Mouse (Mus musculus): ENCODE results near the gene Fam168a. TPM values are rescaled to one million over a fixed set of nuclear protein-coding genes. Genes with fewer than 3 reads are reported as not detected.
"Not testable (repeated sequence)": the region's sequence is repeated elsewhere in the genome, so short reads cannot be mapped to it uniquely, and the experiment has no call there.

Fam168a gene
- polyA plus RNA-seq, 1 experiment from 2014 or later, result 45.5 TPM

DNA sequence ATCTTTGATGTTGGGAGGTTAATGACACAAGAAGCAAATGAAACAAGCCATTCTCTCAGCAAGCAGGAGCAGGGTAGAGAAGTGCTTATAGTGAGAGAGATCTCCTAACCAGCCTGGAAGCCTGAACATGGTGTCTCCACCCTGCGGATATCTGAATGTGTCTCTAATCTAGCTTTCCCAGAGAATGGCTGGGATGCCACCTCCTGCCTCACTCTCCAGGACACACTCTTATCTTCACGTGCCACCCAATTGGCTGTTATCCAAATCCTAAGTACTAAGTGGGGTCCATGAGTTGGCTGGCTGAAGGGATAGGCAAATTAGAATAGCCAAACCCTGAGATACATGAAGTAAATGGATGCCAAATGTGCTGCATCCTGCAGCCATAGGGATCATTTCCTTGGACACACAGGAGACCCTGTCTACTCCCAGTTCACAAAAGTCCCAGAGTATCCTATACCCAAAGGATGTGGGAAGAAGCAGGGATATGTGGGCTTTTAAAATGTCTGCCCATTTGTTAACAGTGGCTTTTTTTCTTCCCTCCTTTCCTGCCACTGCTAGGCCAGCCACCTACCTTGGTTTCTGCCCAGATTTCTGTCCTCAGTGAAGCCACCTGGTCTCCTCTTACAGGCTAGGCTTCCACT is 138.1 kb downstream of the Fam168a start:
- WGBS, result 74% methylated on average over 2 of the region's 2 CpGs

DNA sequence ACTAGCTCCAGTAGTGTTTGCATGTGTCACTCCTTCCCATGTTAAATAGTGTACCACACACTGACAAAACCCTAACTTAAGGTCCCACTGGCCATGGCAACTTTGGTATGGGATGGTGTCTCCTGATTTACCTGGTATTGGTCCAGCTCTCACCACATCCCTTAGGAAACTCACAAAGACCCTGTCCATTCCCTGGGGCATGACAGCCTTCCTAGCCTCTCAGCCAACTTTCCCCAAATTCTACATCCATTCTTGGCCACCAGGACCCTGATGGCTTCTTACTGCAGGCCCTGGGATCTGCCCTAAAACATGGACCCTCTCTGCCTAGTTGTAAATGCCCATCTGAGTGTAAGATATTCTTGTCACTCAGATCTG is 138.6 kb downstream of the Fam168a start:
- H3K4me1 ChIP-seq, result peaks cover 19% of the 10 kb centered on the region
- H3K4me2 ChIP-seq (replicated peaks), result no peak overlapping the region
- H3K9ac ChIP-seq, result no peak overlapping the region
- no peaks in the 10 kb centered on the region for H3K27me3 ChIP-seq
- H3K9me3 ChIP-seq (replicated peaks), result no peaks in the 10 kb centered on the region
- no peak overlapping the region for H3K4me3 ChIP-seq (replicated peaks)
- no peaks in the 10 kb centered on the region for H3K36me3 ChIP-seq
- ATAC-seq (ENCODE audit: insufficient number of reproducible peaks, low FRiP score, low TSS enrichment, low read depth), result no peak
- peak overlapping the region; percentile 58 for H3K27ac ChIP-seq (replicated peaks)

More for the DNA sequence above, 138.1 kb downstream of the Fam168a start:
- no peak for ATAC-seq (ENCODE audit: insufficient number of reproducible peaks, low FRiP score, low TSS enrichment, low read depth)
- H3K36me3 ChIP-seq, result no peaks in the 10 kb centered on the region
- no peak overlapping the region for H3K4me3 ChIP-seq (replicated peaks)
- peaks cover 19% of the 10 kb centered on the region for H3K4me1 ChIP-seq
- H3K9ac ChIP-seq, result no peak overlapping the region
- H3K27me3 ChIP-seq, result no peaks in the 10 kb centered on the region
- no peak overlapping the region for H3K4me2 ChIP-seq (replicated peaks)
- no peak overlapping the region for H3K27ac ChIP-seq (replicated peaks)
- H3K9me3 ChIP-seq (replicated peaks), result no peaks in the 10 kb centered on the region

DNA sequence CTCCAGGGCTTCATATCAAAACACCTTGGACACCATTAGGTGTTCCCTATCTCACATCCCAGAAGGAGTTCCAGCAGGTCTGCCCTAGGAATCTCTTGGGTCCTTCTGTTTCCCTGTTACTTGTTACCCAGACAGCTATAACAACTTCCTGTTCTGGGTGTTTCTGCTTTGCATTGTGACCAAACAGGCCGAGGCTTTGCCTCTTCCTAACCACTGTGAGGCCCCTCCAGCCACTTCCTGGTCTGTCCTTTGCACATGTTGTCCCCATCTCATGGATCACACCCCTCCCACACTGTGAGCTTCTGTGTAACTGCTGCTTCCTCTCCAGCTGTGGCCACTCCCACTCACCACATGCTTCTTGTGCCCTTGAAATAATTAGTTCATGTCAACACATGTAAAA is 139.0 kb downstream of the Fam168a start:
- Histone ChIP-seq H3K4me3 (replicated peaks) (no peak overlapping the region), H3K9me3 (replicated peaks) (no peaks in the 10 kb centered on the region), H3K27me3 (no peaks in the 10 kb centered on the region), H3K9ac (no peak overlapping the region), H3K36me3 (no peaks in the 10 kb centered on the region), H3K4me1 (peaks cover 19% of the 10 kb centered on the region), H3K27ac (replicated peaks) (peak overlapping the region; percentile 58), H3K4me2 (replicated peaks) (no peak overlapping the region)
- no peak for ATAC-seq (ENCODE audit: insufficient number of reproducible peaks, low FRiP score, low TSS enrichment, low read depth)
- 13% methylated on average over 1 of the region's 1 CpGs for WGBS

DNA sequence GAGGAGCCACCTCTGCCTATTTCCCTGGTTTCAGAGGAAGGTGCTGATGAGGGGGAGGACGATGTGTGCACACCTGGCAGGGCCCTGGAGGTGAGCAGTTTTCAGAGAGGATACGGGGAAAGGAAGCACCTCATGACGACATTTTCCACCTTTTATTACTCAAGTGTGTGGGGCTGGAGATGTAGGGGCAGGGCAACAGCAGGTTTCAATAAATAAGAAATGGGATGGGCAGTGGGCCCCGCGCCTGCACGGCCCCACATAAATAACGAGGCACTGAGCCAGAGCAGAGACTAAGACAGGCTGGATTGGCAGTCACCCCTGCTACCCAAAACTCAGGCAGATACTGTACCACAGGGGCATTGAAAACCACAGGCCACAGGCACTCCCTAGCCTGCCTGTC is 139.6 kb downstream of the Fam168a start:
- not testable (repeated sequence) for H3K36me3 ChIP-seq; H3K9me3 ChIP-seq (replicated peaks); H3K27ac ChIP-seq (replicated peaks); H3K4me2 ChIP-seq (replicated peaks); H3K27me3 ChIP-seq; H3K4me3 ChIP-seq (replicated peaks); H3K9ac ChIP-seq
- ATAC-seq (ENCODE audit: insufficient number of reproducible peaks, low FRiP score, low TSS enrichment, low read depth), result peak; percentile 39; the same call in 1 of the 2 replicates
- 44% methylated on average over 7 of the region's 7 CpGs for WGBS
- peaks cover 19% of the 10 kb centered on the region for H3K4me1 ChIP-seq

DNA sequence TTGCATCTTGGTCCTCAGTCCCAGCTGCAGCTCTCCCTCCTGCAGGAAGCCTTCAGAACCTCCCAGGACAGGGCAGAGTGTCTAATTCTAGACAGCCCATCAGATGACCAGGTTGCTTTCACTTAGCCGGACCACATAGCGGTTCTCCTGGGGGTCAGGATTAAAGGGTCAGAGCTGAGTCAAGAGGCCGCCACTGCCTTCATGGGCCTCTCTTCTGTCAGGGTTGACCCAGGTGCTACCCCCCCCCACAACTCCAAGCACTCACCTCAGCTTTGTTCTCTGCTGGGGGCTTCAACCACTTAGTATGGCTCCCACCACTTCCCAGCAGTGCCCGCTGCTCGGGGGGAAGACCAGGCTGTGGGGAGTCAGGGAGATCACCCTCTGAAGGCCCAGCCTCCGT is 140.7 kb downstream of the Fam168a start:
- ATAC-seq (ENCODE audit: insufficient number of reproducible peaks, low FRiP score, low TSS enrichment, low read depth), result no peak
- H3K27ac ChIP-seq (replicated peaks), result no peak overlapping the region
- peaks cover 29% of the 10 kb centered on the region for H3K4me1 ChIP-seq
- no peaks in the 10 kb centered on the region for H3K27me3 ChIP-seq
- WGBS, result 87% methylated on average over 6 of the region's 6 CpGs
- no peaks in the 10 kb centered on the region for H3K9me3 ChIP-seq (replicated peaks)
- no peak overlapping the region for H3K9ac ChIP-seq
- no peak overlapping the region for H3K4me3 ChIP-seq (replicated peaks)
- no peaks in the 10 kb centered on the region for H3K36me3 ChIP-seq
- H3K4me2 ChIP-seq (replicated peaks), result no peak overlapping the region

DNA sequence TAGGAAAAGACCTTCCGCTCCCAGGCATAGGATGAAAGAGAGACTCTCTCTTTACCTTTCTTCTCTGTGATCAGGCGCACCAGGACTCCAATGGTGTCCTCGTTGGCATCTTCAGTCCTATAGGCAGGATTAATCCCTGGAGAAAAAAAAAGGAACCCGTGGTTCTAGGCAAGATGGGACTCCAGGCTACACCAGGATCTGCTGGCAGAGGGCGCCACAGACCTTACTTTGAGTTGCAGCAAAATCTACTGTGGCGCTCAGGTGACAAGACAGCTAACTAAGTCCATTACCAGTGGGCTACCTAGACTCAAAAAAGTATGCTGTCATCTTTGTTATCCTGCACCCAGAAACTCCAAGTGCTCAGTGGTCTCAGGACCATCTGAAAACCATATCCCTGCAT is 142.3 kb downstream of the Fam168a start:
- Histone ChIP-seq H3K36me3 (no peaks in the 10 kb centered on the region), H3K4me3 (replicated peaks) (no peak overlapping the region), H3K9me3 (replicated peaks) (no peaks in the 10 kb centered on the region), H3K9ac (no peak overlapping the region), H3K4me1 (peaks cover 38% of the 10 kb centered on the region), H3K4me2 (replicated peaks) (no peak overlapping the region), H3K27ac (replicated peaks) (no peak overlapping the region), H3K27me3 (no peaks in the 10 kb centered on the region)
- ATAC-seq (ENCODE audit: insufficient number of reproducible peaks, low FRiP score, low TSS enrichment, low read depth), result no peak
- 33% methylated on average over 6 of the region's 6 CpGs for WGBS

DNA sequence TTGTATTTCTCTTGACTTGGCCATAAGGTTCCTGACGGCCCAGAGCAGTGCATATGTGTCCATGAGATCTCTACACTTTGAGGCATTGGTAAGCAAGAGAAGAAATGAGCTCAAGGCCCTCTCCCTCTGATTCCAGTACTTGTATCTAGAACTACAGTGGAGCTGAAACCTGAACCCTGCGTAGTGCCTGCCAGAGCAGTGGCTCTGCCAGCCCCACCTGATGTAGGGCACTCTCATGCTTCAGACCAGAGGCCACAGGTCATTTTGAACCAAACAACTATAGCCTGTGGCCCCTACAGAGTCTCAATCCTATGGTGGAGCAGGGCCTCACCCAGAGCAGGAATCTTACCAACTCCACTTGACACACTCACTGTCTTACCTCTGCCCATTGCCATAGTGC is 143.1 kb downstream of the Fam168a start:
- no peaks in the 10 kb centered on the region for H3K9me3 ChIP-seq (replicated peaks)
- H3K27me3 ChIP-seq, result no peaks in the 10 kb centered on the region
- H3K36me3 ChIP-seq, result no peaks in the 10 kb centered on the region
- H3K9ac ChIP-seq, result no peak overlapping the region
- no peak for ATAC-seq (ENCODE audit: insufficient number of reproducible peaks, low FRiP score, low TSS enrichment, low read depth)
- H3K4me2 ChIP-seq (replicated peaks), result no peak overlapping the region
- H3K4me1 ChIP-seq, result peaks cover 45% of the 10 kb centered on the region
- no peak overlapping the region for H3K27ac ChIP-seq (replicated peaks)
- no peak overlapping the region for H3K4me3 ChIP-seq (replicated peaks)
- 93% methylated on average over 2 of the region's 2 CpGs for WGBS

DNA sequence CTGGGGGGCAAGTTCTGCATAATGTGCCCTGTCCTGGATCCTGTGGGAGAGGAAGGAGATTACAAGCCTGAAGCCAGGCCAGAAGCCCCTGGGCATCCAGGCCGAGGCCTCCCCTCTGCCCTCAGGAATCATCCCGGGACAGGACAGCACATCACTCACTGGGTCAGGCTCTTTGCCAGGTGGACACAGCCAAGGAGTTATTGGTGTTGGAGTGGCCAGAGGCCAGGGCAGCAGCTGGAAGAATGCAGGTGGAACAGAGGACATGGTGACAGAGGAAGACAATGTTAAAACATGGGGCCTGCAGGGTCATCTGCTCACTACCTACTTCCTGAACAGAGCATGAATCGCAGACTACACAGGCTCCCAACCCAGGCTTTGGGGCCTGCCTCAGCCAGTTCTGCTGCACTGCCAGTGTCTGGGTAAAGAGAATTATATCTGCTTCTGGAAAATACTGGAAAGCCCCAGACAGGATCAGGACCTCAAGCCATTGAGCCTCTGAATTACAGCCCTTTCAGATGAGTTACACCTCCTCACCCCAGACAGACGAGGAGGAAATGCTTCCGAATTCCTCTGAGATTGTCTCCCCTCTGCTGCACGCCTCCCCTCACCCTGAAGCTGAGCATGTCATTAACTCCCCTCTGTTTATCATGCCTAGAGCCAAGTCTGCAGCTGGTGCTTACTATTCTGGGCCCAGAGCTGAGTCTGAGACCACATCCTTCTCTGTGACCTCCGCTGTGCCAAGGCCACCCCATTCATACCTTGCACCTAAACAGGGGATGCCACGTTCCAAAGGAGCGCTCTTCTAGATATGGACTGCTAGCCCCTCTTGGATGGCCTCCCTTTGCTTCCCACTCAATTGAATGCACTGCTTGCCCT is 145.3 kb downstream of the Fam168a start:
- WGBS, result 61% methylated on average over 9 of the region's 9 CpGs
- Histone ChIP-seq H3K9ac (no peak overlapping the region), H3K27me3 (no peaks in the 10 kb centered on the region), H3K4me2 (replicated peaks) (no peak overlapping the region), H3K27ac (replicated peaks) (peak overlapping the region; percentile 51; the same call in 1 of the 2 replicates), H3K4me1 (peaks cover 47% of the 10 kb centered on the region), H3K36me3 (no peaks in the 10 kb centered on the region), H3K9me3 (replicated peaks) (no peaks in the 10 kb centered on the region), H3K4me3 (replicated peaks) (no peak overlapping the region)
- 0 out of 2 replicates have a peak, but pooled peaks have one; percentile 13 for ATAC-seq (ENCODE audit: insufficient number of reproducible peaks, low FRiP score, low TSS enrichment, low read depth)

DNA sequence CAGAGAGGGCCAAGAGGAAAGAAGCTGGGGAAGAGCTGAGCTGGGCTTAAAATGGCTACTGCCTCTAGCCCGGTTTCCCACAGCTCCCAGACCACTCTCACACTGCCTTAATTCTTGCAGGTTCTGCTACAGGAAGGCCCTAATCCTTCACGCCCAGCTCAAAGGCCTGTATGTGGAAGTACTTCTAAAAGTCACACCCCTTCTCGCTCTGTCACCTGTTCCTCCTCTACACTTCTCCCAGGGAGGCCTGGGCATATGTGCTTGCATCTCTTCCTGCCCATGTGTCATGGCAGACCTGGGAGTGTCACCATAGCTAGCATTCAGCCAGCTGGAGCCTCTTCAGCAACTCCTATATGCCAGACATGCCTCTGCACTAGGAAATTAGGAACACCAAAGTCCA is 147.0 kb downstream of the Fam168a start:
- no peaks in the 10 kb centered on the region for H3K9me3 ChIP-seq (replicated peaks)
- no peak overlapping the region for H3K4me2 ChIP-seq (replicated peaks)
- no peaks in the 10 kb centered on the region for H3K36me3 ChIP-seq
- 73% methylated on average over 3 of the region's 3 CpGs for WGBS
- H3K27ac ChIP-seq (replicated peaks), result no peak overlapping the region
- H3K27me3 ChIP-seq, result no peaks in the 10 kb centered on the region
- no peak overlapping the region for H3K9ac ChIP-seq
- H3K4me3 ChIP-seq (replicated peaks), result no peak overlapping the region
- peaks cover 58% of the 10 kb centered on the region for H3K4me1 ChIP-seq
- no peak for ATAC-seq (ENCODE audit: insufficient number of reproducible peaks, low FRiP score, low TSS enrichment, low read depth)

DNA sequence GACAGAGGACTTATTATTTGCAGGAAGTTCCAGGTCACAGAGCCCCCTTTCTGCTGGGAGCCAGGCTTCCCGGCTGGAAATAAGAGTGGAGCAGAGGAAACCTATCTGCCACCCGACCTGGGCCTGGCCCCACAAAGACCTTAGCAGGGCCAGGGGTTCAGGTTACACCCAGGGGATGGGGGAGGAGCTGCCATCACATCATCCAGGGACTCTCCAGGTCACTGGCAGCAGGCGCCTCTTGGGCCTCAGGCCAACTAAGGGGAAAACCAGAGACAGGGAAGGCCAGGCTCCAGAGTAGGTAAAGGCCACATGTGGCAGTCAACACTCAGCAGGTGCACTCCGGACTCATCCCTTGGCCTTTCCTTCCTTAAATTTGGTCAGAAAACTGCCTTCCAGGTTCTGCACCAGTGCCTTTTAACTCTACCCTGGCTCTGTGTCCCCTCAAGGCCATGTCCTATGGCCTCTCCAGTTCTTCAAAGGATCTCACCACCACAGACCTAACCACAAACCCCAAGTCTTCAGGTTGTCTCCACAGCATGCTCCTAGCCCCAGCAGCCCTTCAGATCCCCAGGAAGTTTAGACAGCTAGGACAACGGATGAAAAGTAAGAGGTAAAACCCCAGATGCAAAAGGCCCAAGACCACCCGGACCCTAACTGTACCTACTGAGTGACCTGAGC is 147.8 kb downstream of the Fam168a start:
- Histone ChIP-seq H3K9ac (no peak overlapping the region), H3K36me3 (no peaks in the 10 kb centered on the region), H3K27me3 (no peaks in the 10 kb centered on the region), H3K27ac (replicated peaks) (no peak overlapping the region), H3K4me1 (peaks cover 60% of the 10 kb centered on the region), H3K9me3 (replicated peaks) (no peaks in the 10 kb centered on the region), H3K4me2 (replicated peaks) (no peak overlapping the region), H3K4me3 (replicated peaks) (no peak overlapping the region)
- WGBS, result 41% methylated on average over 6 of the region's 6 CpGs
- no peak for ATAC-seq (ENCODE audit: insufficient number of reproducible peaks, low FRiP score, low TSS enrichment, low read depth)

DNA sequence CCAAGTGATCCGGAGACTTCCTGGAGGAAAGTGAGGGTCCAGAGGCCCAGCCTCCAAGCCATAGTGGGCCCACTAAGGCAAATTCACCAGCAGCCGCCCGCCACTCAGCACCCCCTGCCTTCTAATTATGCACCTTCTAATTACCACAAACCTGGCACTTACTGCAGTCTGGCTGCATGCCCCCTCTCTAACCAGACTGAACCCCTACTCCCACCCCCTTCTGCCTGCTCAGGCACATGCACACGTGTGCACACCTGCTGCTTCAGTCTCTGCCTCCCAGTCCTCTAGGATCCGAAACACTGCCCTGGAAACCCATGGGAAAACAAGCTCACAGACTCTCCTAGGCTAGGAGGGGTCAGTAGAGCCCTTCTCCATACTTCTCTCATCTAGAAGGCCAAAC is 148.4 kb downstream of the Fam168a start:
- Histone ChIP-seq H3K36me3 (no peaks in the 10 kb centered on the region), H3K9ac (no peak overlapping the region), H3K27ac (replicated peaks) (no peak overlapping the region), H3K27me3 (no peaks in the 10 kb centered on the region), H3K4me2 (replicated peaks) (no peak overlapping the region), H3K9me3 (replicated peaks) (no peaks in the 10 kb centered on the region), H3K4me3 (replicated peaks) (no peak overlapping the region), H3K4me1 (peaks cover 60% of the 10 kb centered on the region)
- no peak for ATAC-seq (ENCODE audit: insufficient number of reproducible peaks, low FRiP score, low TSS enrichment, low read depth)
- WGBS, result 46% methylated on average over 5 of the region's 5 CpGs
